Mouse (Mus musculus) limb, embryonic 11.5 days (tissue): ENCODE measurements around the gene Slc25a11. TPM values are rescaled to one million over a fixed set of nuclear protein-coding genes. Genes with fewer than 3 reads are reported as not detected.

Experiments used
- ATAC-seq: fragments of 200-750 bp; cut with Nextera tagmentation; 2 replicates; pipeline ENCODE4 v1.8.0; 2017; ENCODE audit warnings: low read depth; ENCODE audit not compliant: insufficient number of reproducible peaks, low FRiP score, low TSS enrichment
- DNase-seq: peaks from one replicate; pipeline ENCODE4 v3.0.0-alpha.2; 2015; ENCODE audit warnings: low spot score
- H3K27ac ChIP-seq: fragments of 300-500 bp; sonication (generic); replicated peaks from 2 replicates; pipeline ENCODE4 v1.5.1; 2014; ENCODE audit warnings: low read depth, mild to moderate bottlenecking, low read length
- H3K27me3 ChIP-seq: fragments of 300-500 bp; sonication (generic); 2 replicates; pipeline ENCODE4 v1.6.1; 2014; ENCODE audit warnings: mild to moderate bottlenecking, low read length, mixed read lengths; ENCODE audit not compliant: control insufficient read depth, insufficient read depth
- H3K36me3 ChIP-seq: fragments of 300-500 bp; sonication (generic); 2 replicates; pipeline ENCODE4 v1.6.1; 2014; ENCODE audit warnings: mild to moderate bottlenecking, low read length, moderate library complexity, mixed read lengths; ENCODE audit not compliant: control insufficient read depth, insufficient read depth
- H3K4me1 ChIP-seq: fragments of 300-500 bp; sonication (generic); 2 replicates; pipeline ENCODE4 v1.6.1; 2014; ENCODE audit warnings: low read length, mixed read lengths; ENCODE audit not compliant: control insufficient read depth, insufficient read depth
- H3K4me2 ChIP-seq: fragments of 300-500 bp; sonication (generic); 2 replicates; pipeline ENCODE4 v1.6.1; 2014; ENCODE audit warnings: low read depth, mild to moderate bottlenecking, moderate library complexity; ENCODE audit not compliant: severe bottlenecking
- H3K4me3 ChIP-seq: fragments of 300-500 bp; sonication (generic); 2 replicates; pipeline ENCODE4 v1.5.1; 2014; ENCODE audit warnings: low read depth, low read length
- H3K9ac ChIP-seq: fragments of 300-500 bp; sonication (generic); 2 replicates; pipeline ENCODE4 v1.6.1; 2014; ENCODE audit warnings: mild to moderate bottlenecking, low read length
- H3K9me3 ChIP-seq: fragments of 300-500 bp; sonication (generic); 2 replicates; pipeline ENCODE4 v1.6.1; 2016; ENCODE audit warnings: low read length; ENCODE audit not compliant: control insufficient read depth
- WGBS: fragments of 180-500 bp; shearing (Covaris S2); extraction: QIAGEN DNeasy Blood & Tissue Kit; methylation state at CpG from one replicate; pipeline ENCODE4 v1.1.7; 2014; 5-methylcytosine and 5-hydroxymethylcytosine counted together
- polyA plus RNA-seq: library from polyadenylated mRNA; unstranded; fragments of >200 nt; fragmentation: Nextera tagmentation; extraction: Ambion mirVana; gene quantifications from 2 replicates; pipeline ENCODE4 v1.2.1, GENCODE M21; 2014

Slc25a11 gene
- polyA plus RNA-seq, 1 experiment from 2014 or later, result 148 TPM

DNA sequence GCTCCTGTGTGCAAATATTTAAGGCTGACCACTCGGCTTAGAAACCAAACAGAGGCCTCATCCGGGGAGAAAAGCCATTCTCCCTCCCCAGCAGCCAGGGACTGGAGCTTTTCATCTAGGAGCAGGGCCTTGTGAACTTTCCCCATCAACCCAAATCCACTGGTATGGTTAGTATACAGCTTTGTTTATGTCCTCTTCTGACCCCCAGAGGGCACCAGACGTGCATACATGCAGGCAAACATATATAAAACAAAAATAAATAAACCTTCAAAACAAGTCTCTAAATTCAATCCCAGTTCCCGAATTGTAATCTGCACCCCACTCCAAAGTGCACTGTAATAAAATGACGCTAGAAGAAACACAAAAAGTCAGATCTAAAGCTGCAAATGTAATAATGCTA is 17.7 kb downstream of the Slc25a11 start:
- ATAC-seq, result no peak
- no peak overlapping the region for H3K4me3 ChIP-seq

DNA sequence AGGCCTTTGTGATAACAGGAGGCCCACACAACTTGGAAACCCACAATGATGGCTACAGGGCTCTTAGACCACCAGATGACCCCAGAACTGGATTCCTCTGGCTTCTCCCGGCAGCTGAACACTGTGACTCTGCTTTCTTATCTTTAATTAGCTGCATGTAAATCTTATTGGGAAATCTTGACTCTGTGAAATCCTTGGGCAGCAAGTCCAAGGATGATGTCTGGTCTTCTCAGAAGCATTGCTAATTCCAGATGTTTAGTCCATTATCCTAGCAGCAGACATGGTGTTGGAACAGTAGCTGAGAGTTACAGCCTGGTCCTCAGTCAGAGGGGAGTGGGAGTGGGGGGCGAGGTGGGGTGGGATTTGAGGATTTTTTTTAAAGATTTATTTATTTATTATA is 18.8 kb downstream of the Slc25a11 start:
- Histone ChIP-seq H3K9me3 (no peaks in the 10 kb centered on the region), H3K4me2 (no peak overlapping the region), H3K27ac (no peak overlapping the region), H3K4me1 (no peaks in the 10 kb centered on the region), H3K36me3 (no peaks in the 10 kb centered on the region), H3K27me3 (no peaks in the 10 kb centered on the region), H3K4me3 (no peak overlapping the region), H3K9ac (no peak overlapping the region)
- 73% methylated on average over 2 of the region's 2 CpGs for WGBS
- no peak for DNase-seq
- ATAC-seq, result no peak

More for the DNA sequence above, 17.7 kb downstream of the Slc25a11 start:
- Histone ChIP-seq H3K27me3 (no peaks in the 10 kb centered on the region), H3K27ac (no peak overlapping the region), H3K4me1 (no peaks in the 10 kb centered on the region), H3K4me2 (no peak overlapping the region), H3K9ac (no peak overlapping the region), H3K9me3 (no peaks in the 10 kb centered on the region), H3K36me3 (no peaks in the 10 kb centered on the region)
- DNase-seq, result no peak
- 54% methylated on average over 5 of the region's 5 CpGs for WGBS

DNA sequence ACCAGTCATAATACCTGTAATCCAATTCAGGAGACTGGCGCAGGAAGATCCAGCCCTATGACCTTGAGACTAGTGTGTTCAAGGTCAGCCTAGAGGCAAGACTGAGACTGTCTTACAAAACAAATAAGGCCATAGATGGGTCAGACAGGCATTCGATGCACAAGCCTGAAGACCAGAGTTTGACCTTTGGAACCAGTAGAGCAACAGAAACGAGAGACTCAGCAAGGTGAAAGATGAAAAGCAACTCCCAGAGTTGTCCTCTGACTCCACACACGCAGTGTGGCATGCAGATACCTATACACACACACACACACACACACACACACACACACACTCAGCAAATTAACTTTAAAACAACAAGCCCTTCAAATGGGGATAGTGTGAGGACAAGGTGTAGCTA is 20.4 kb downstream of the Slc25a11 start:
- DNase-seq (no peak), ATAC-seq (no peak)
- H3K36me3 ChIP-seq, result no peaks in the 10 kb centered on the region
- WGBS, result 73% methylated on average over 4 of the region's 4 CpGs
- no peak overlapping the region for H3K27ac ChIP-seq
- no peaks in the 10 kb centered on the region for H3K4me1 ChIP-seq
- no peak overlapping the region for H3K4me3 ChIP-seq
- H3K9ac ChIP-seq, result no peak overlapping the region
- H3K9me3 ChIP-seq, result no peaks in the 10 kb centered on the region
- no peak overlapping the region for H3K4me2 ChIP-seq
- H3K27me3 ChIP-seq, result no peaks in the 10 kb centered on the region

DNA sequence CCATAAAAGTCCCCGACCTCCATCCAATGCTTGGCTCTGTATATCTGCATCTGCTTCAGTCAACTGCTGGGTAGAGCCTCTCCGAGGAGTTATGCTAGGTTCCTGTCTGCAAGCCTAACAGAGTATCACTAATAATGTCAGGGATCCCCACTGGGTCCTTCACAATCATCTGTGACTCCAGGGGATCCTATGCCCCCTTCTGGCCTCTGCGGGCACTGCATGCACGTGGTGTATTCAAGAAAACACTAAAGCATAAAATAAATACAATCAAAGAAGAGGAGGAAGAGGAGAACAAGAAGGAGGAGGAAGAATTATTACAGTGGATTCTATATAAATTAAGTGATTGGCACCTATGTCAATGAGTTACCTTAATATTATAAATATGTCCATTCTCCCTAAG is 21.8 kb downstream of the Slc25a11 start:
- no peak overlapping the region for H3K27ac ChIP-seq
- WGBS, result 45% methylated on average over 4 of the region's 4 CpGs

GRCm38 (mm10) chr11:70623053-70623742 is 24.1 kb downstream of the Slc25a11 start:
- 86% methylated on average over 10 of the region's 10 CpGs for WGBS
- Histone ChIP-seq H3K36me3 (no peaks in the 10 kb centered on the region), H3K4me2 (no peak overlapping the region), H3K27me3 (no peaks in the 10 kb centered on the region), H3K4me3 (no peak overlapping the region), H3K27ac (no peak overlapping the region), H3K9ac (no peak overlapping the region), H3K9me3 (no peaks in the 10 kb centered on the region), H3K4me1 (no peaks in the 10 kb centered on the region)
- ATAC-seq (no peak), DNase-seq (no peak)

More for the DNA sequence above, 21.8 kb downstream of the Slc25a11 start:
- H3K27me3 ChIP-seq, result no peaks in the 10 kb centered on the region
- no peaks in the 10 kb centered on the region for H3K36me3 ChIP-seq
- DNase-seq, result peak; percentile 79
- H3K9me3 ChIP-seq, result no peaks in the 10 kb centered on the region
- ATAC-seq, result no peak
- H3K4me2 ChIP-seq, result no peak overlapping the region
- H3K4me1 ChIP-seq, result no peaks in the 10 kb centered on the region
- H3K9ac ChIP-seq, result no peak overlapping the region
- no peak overlapping the region for H3K4me3 ChIP-seq

GRCm38 (mm10) chr11:70621972-70622814 is 25.1 kb downstream of the Slc25a11 start:
- Histone ChIP-seq H3K4me2 (no peak overlapping the region), H3K36me3 (no peaks in the 10 kb centered on the region), H3K27ac (no peak overlapping the region), H3K9me3 (no peaks in the 10 kb centered on the region), H3K4me1 (no peaks in the 10 kb centered on the region), H3K9ac (no peak overlapping the region), H3K27me3 (no peaks in the 10 kb centered on the region), H3K4me3 (no peak overlapping the region)
- DNase-seq (no peak), ATAC-seq (no peak)
- WGBS, result 40% methylated on average over 7 of the region's 7 CpGs

- 37% methylated on average over 1 of the region's 1 CpGs for WGBS
- 0 out of 2 replicates have a peak, but pooled peaks cover 7% of the 10 kb centered on the region for H3K27me3 ChIP-seq
- ATAC-seq (no peak), DNase-seq (no peak)
- H3K36me3 ChIP-seq, result no peaks in the 10 kb centered on the region
- H3K27ac ChIP-seq, result no peak within 1 kb of the TSS
- H3K4me2 ChIP-seq, result no peak within 1 kb of the TSS
- no peak within 1 kb of the TSS for H3K9ac ChIP-seq
- no peaks in the 10 kb centered on the region for H3K9me3 ChIP-seq
- H3K4me1 ChIP-seq, result peaks cover 9% of the 10 kb centered on the region
- H3K4me3 ChIP-seq, result no peak within 1 kb of the TSS; the same call in 1 of the 2 replicates
Measured at GRCm38 (mm10) chr11:70619101-70619500, 28.2 kb downstream of the Slc25a11 start, which contains the start of gene Chrne. Gene Chrne (minus strand): TSS chr11:70619216.

DNA sequence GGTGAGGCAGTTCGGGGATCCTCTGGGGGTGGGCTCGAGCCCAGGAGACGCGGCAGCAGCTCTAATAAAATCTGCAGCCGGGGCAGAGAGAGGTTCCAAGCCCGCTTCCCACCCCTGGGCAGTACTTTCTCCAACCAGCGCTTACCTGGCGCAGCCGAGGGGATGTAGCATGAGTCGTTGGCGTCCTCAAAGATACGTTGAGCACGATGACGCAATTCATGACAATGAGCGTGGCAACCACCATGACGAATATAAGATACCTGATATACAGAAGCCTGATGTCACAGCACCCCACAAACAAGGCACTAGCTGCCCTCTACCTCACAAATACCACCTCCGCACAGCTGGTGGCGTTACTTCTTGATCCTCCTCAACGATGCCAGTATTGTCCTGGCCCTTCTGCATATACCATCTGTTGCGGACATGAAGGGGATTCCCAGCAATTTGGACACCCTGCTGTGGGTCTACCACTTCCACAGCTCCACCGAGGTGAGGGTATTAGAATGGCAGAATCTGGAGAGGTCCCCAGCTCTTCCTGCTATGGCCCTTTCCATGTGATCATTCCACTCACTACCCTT is 31.7 kb downstream of the Slc25a11 start, which contains the start of gene 4930544D05Rik:
TSS of gene 4930544D05Rik (plus strand) at position 333 of the 578 bp plus-strand sequence.
- Histone ChIP-seq H3K9ac (peak within 1 kb of the TSS; percentile 40; the same call in 1 of the 2 replicates), H3K27me3 (0 out of 2 replicates have a peak, but pooled peaks cover 7% of the 10 kb centered on the region), H3K9me3 (no peaks in the 10 kb centered on the region), H3K27ac (no peak within 1 kb of the TSS), H3K36me3 (peaks cover 6% of the 10 kb centered on the region), H3K4me3 (peak within 1 kb of the TSS; percentile 25), H3K4me1 (peaks cover 9% of the 10 kb centered on the region), H3K4me2 (peak within 1 kb of the TSS; percentile 70)
- 13% methylated on average over 21 of the region's 21 CpGs for WGBS
- DNase-seq (no peak), ATAC-seq (no peak)
